Mouse (Mus musculus) brown adipose tissue, adult 24 weeks (tissue): ENCODE results near the gene Cdc25a. TPM values are rescaled to one million over a fixed set of nuclear protein-coding genes. Genes with fewer than 3 reads are reported as not detected.

Experiments
- H3K27ac ChIP-seq: fragments of 200-500 bp; replicated peaks from 2 replicates; pipeline ENCODE4 v1.5.1; 2012; ENCODE audit warnings: low read depth, mild to moderate bottlenecking, low read length
- H3K4me1 ChIP-seq: fragments of 200-500 bp; 2 replicates; pipeline ENCODE4 v1.6.1; 2012; ENCODE audit warnings: low read length, mixed read lengths; ENCODE audit not compliant: control insufficient read depth, insufficient read depth, insufficient read length
- H3K4me3 ChIP-seq: fragments of 200-500 bp; 2 replicates; pipeline ENCODE4 v1.5.1; 2012; ENCODE audit warnings: low read depth, mild to moderate bottlenecking, low read length, moderate library complexity; ENCODE audit not compliant: insufficient read depth
- polyA plus RNA-seq: library from polyadenylated mRNA; stranded (reverse); fragments of >200 nt; gene quantifications from 2 replicates; pipeline ENCODE4 v1.2.4, GENCODE M21; 2012; ENCODE audit not compliant: missing spikeins, insufficient read depth, insufficient read length

Cdc25a gene
- polyA plus RNA-seq, 1 experiment = 4.0 TPM

DNA sequence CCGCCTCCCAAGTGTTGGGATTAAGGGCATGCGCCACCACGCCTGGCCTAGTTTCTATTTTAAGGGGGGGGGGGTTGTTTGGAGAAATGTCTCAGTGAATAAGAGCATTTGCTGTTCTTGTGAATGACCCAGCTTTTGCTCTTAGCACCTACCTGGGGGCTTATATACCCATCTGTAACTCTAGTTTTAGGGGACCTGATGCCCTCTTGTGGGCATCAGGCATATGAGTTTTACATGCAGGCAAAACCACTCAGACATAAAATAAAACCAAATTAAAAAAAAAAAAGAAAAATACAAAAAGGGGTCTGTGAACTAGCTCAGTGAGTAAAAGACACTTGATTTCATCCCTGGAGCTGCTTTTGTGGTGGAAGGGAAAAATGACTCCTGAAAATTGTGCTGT, 64.0 kb downstream of the Cdc25a start:
- no peak overlapping the region for H3K27ac ChIP-seq
- peaks cover 3% of the 10 kb centered on the region for H3K4me1 ChIP-seq
- no peak overlapping the region for H3K4me3 ChIP-seq

DNA sequence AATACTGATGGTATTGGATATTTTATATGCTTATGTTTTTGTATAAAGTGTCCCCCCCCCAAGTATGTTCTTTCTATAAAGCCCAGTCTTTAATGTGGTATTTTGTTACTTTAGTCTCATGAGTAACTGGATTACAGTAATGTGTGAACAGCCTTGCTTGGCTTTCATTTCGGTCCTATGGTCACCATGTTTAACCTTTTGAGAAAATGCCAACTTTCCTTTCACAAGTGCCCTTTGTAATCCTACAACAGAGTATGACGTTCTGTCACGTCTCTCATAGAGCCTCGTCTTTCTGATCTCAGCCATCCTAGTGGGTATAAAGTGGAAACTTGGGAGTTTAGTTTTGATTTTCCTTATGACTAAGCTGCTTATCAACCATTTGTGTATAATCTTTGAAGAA, 67.4 kb downstream of the Cdc25a start:
- H3K4me3 ChIP-seq = no peak overlapping the region

More for the DNA sequence above, 67.4 kb downstream of the Cdc25a start:
- Histone ChIP-seq H3K27ac (no peak overlapping the region), H3K4me1 (peaks cover 7% of the 10 kb centered on the region)

Other genes starting within 250 kb of the Cdc25a start
- not detected in 2 replicates for gene Fbxw24, start 249.5 kb upstream of the Cdc25a start, polyA plus RNA-seq
- gene Fbxw25, start 210.9 kb upstream of the Cdc25a start, polyA plus RNA-seq = not detected in 2 replicates
- not detected in 2 replicates for gene Fbxw18, start 172.9 kb upstream of the Cdc25a start, polyA plus RNA-seq
- not detected in 2 replicates for gene Fbxw26, start 129.5 kb upstream of the Cdc25a start, polyA plus RNA-seq
- gene Fbxw27, start 84.9 kb upstream of the Cdc25a start, polyA plus RNA-seq = not detected in 2 replicates
- gene Spink8, start 63.3 kb upstream of the Cdc25a start, polyA plus RNA-seq = not detected in 2 replicates
- 11.3 and 12.8 TPM in 2 replicates for gene Nme6, start 42.8 kb upstream of the Cdc25a start, polyA plus RNA-seq
- gene Camp, start 26.0 kb upstream of the Cdc25a start, polyA plus RNA-seq = not detected in 2 replicates
- 34.0 and 36.5 TPM in 2 replicates for gene Map4, start 55.9 kb downstream of the Cdc25a start, polyA plus RNA-seq
- 11.5 and 18.0 TPM in 2 replicates for gene Smarcc1, start 242.1 kb downstream of the Cdc25a start, polyA plus RNA-seq
- 32.4 and 35.7 TPM in 2 replicates for gene Dhx30, start 242.3 kb downstream of the Cdc25a start, polyA plus RNA-seq